Mouse (Mus musculus): ENCODE measurements around the gene Nme6.

GRCm38 (mm10) chr9:109866218-109866617, 33.7 kb downstream of the Nme6 start:
- no peak for TF ChIP-seq CTCF (IDR thresholded peaks at IDR 0.05; ENCODE audit: low read depth, low read length)
- TF ChIP-seq POLR2A (IDR thresholded peaks at IDR 0.05; ENCODE audit: insufficient read depth, low read length) = no peak
- no peak for TF ChIP-seq EP300 (IDR thresholded peaks at IDR 0.05; ENCODE audit: insufficient read depth, low read depth, low read length)

Data from ES-Bruce4 (cell line).